Mouse (Mus musculus) midbrain, postnatal 0 days (tissue): Measurements from ENCODE around the gene Cdc37. TPM values are rescaled to one million over a fixed set of nuclear protein-coding genes. Genes with fewer than 3 reads are reported as not detected.

Experiments used
- ATAC-seq: fragments of 200-750 bp; cut with Nextera tagmentation; 2 replicates; pipeline ENCODE4 v1.8.0; 2017; ENCODE audit warnings: moderate number of reproducible peaks, mild to moderate bottlenecking, moderate TSS enrichment, moderate library complexity; ENCODE audit not compliant: low FRiP score
- DNase-seq: peaks from one replicate; pipeline ENCODE4 v3.0.0-alpha.2; 2015; ENCODE audit warnings: low spot score
- H3K27ac ChIP-seq: fragments of 300-500 bp; sonication (generic); 2 replicates; pipeline ENCODE4 v1.5.1; 2014; ENCODE audit warnings: low read depth, mild to moderate bottlenecking, low read length, mixed read lengths
- H3K27me3 ChIP-seq: fragments of 300-500 bp; sonication (generic); 2 replicates; pipeline ENCODE4 v1.6.1; 2014; ENCODE audit warnings: low read length, control low read depth, mixed read lengths; ENCODE audit not compliant: insufficient read depth
- H3K36me3 ChIP-seq: fragments of 300-500 bp; sonication (generic); 2 replicates; pipeline ENCODE4 v1.6.1; 2014; ENCODE audit warnings: low read length, control low read depth, mixed read lengths; ENCODE audit not compliant: insufficient read depth
- H3K4me1 ChIP-seq: fragments of 300-500 bp; sonication (generic); 2 replicates; pipeline ENCODE4 v1.6.1; 2014; ENCODE audit warnings: mild to moderate bottlenecking, control low read depth, antibody characterized with exemption, low read length, mixed read lengths; ENCODE audit not compliant: insufficient read depth
- H3K4me2 ChIP-seq: fragments of 300-500 bp; sonication (generic); 2 replicates; pipeline ENCODE4 v1.6.1; 2014; ENCODE audit warnings: low read depth, mild to moderate bottlenecking, low read length, mixed read lengths; ENCODE audit not compliant: poor library complexity, severe bottlenecking
- H3K4me3 ChIP-seq: fragments of 300-500 bp; sonication (generic); 2 replicates; pipeline ENCODE4 v1.5.1; 2014; ENCODE audit warnings: low read depth, mild to moderate bottlenecking, low read length, moderate library complexity
- H3K9ac ChIP-seq: fragments of 300-500 bp; sonication (generic); replicated peaks from 2 replicates; pipeline ENCODE4 v1.6.1; 2014; ENCODE audit warnings: mild to moderate bottlenecking, low read length, moderate library complexity, mixed read lengths; ENCODE audit not compliant: poor library complexity, severe bottlenecking
- H3K9me3 ChIP-seq: fragments of 300-500 bp; sonication (generic); 2 replicates; pipeline ENCODE4 v1.6.1; 2016; ENCODE audit warnings: low read length, control low read depth
- CTCF ChIP-seq: IDR thresholded peaks from 2 replicates; pipeline ENCODE4 v1.5.1; 2016; ENCODE audit warnings: antibody characterized with exemption, mild to moderate bottlenecking
- WGBS: fragments of 180-500 bp; shearing (Covaris S2); extraction: QIAGEN DNeasy Blood & Tissue Kit; methylation state at CpG from one replicate; pipeline ENCODE4 v1.1.7; 2014; 5-methylcytosine and 5-hydroxymethylcytosine counted together
- polyA plus RNA-seq: library from polyadenylated mRNA; unstranded; fragments of >200 nt; fragmentation: Nextera tagmentation; extraction: Ambion mirVana; gene quantifications from 2 replicates; pipeline ENCODE4 v1.2.1, GENCODE M21; 2015
- total RNA-seq: library from RNA; depleted of rRNA; stranded (reverse); fragments of >200 nt; gene quantifications from 2 replicates; pipeline ENCODE4 v1.2.3, GENCODE M21; 2014

Cdc37 gene
- total and polyA plus RNA-seq, 2 experiments from 2014 or later: 37.7 to 179 TPM

GRCm38 (mm10) chr9:21153833-21154232, 4.1 kb upstream of the Cdc37 start:
- ATAC-seq: no peak
- 0 out of 2 replicates have a peak, but pooled peaks cover 6% of the 10 kb centered on the region for H3K9me3 ChIP-seq
- peaks cover 4% of the 10 kb centered on the region; the same call in 1 of the 2 replicates for H3K27me3 ChIP-seq
- peak overlapping the region; percentile 40; the same call in 1 of the 2 replicates for H3K4me2 ChIP-seq
- no peak overlapping the region for H3K27ac ChIP-seq
- WGBS: 22% methylated on average over 5 of the region's 5 CpGs
- peaks cover 3% of the 10 kb centered on the region; the same call in 1 of the 2 replicates for H3K4me1 ChIP-seq
- H3K4me3 ChIP-seq: no peak overlapping the region
- no peak overlapping the region for H3K9ac ChIP-seq
- no peaks in the 10 kb centered on the region for H3K36me3 ChIP-seq
- no peak for DNase-seq
- no peak for TF ChIP-seq CTCF

GRCm38 (mm10) chr9:21153331-21153730, 3.5 kb upstream of the Cdc37 start:
- peak overlapping the region; percentile 40 for H3K4me2 ChIP-seq
- ATAC-seq (no peak), DNase-seq (no peak)
- H3K27me3 ChIP-seq: peaks cover 4% of the 10 kb centered on the region; the same call in 1 of the 2 replicates
- no peak overlapping the region for H3K9ac ChIP-seq
- WGBS: 6% methylated on average over 12 of the region's 12 CpGs
- H3K9me3 ChIP-seq: 0 out of 2 replicates have a peak, but pooled peaks cover 6% of the 10 kb centered on the region
- H3K4me3 ChIP-seq: no peak overlapping the region
- no peaks in the 10 kb centered on the region for H3K36me3 ChIP-seq
- peaks cover 8% of the 10 kb centered on the region; the same call in 1 of the 2 replicates for H3K4me1 ChIP-seq
- no peak for TF ChIP-seq CTCF
- no peak overlapping the region for H3K27ac ChIP-seq

- H3K27ac ChIP-seq: no peak overlapping the region
- peak; percentile 84 for TF ChIP-seq CTCF
- no peaks in the 10 kb centered on the region for H3K9me3 ChIP-seq
- 2% methylated on average over 11 of the region's 11 CpGs for WGBS
- 0 out of 2 replicates have a peak overlapping the region, but pooled peaks have one; percentile 8 for H3K9ac ChIP-seq
- H3K4me2 ChIP-seq: peak overlapping the region; percentile 40; the same call in 1 of the 2 replicates
- peaks cover 4% of the 10 kb centered on the region; the same call in 1 of the 2 replicates for H3K27me3 ChIP-seq
- H3K36me3 ChIP-seq: no peaks in the 10 kb centered on the region
- ATAC-seq: no peak
- peaks cover 11% of the 10 kb centered on the region; the same call in 1 of the 2 replicates for H3K4me1 ChIP-seq
- H3K4me3 ChIP-seq: no peak overlapping the region
- peak; percentile 70 for DNase-seq
Measured at GRCm38 (mm10) chr9:21152715-21153114, 2.9 kb upstream of the Cdc37 start.

- DNase-seq: no peak
- H3K4me1 ChIP-seq: peaks cover 13% of the 10 kb centered on the region; the same call in 1 of the 2 replicates
- H3K9ac ChIP-seq: peak overlapping the region; percentile 74
- peak overlapping the region; percentile 77; the same call in 1 of the 2 replicates for H3K27ac ChIP-seq
- peak overlapping the region; percentile 86 for H3K4me2 ChIP-seq
- H3K9me3 ChIP-seq: no peaks in the 10 kb centered on the region
- no peak for TF ChIP-seq CTCF
- H3K36me3 ChIP-seq: peaks cover 5% of the 10 kb centered on the region; the same call in 1 of the 2 replicates
- WGBS: 14% methylated on average over 8 of the region's 8 CpGs
- H3K27me3 ChIP-seq: peaks cover 4% of the 10 kb centered on the region; the same call in 1 of the 2 replicates
- peak overlapping the region; percentile 77 for H3K4me3 ChIP-seq
- ATAC-seq: no peak
Measured at GRCm38 (mm10) chr9:21149077-21149653, 617 bp downstream of the Cdc37 start.

- Histone ChIP-seq H3K9me3 (no peaks in the 10 kb centered on the region), H3K4me1 (peaks cover 13% of the 10 kb centered on the region; the same call in 1 of the 2 replicates), H3K27ac (no peak overlapping the region), H3K27me3 (peaks cover 3% of the 10 kb centered on the region; the same call in 1 of the 2 replicates), H3K36me3 (peaks cover 8% of the 10 kb centered on the region; the same call in 1 of the 2 replicates), H3K9ac (0 out of 2 replicates have a peak overlapping the region, but pooled peaks have one; percentile 5), H3K4me3 (peak overlapping the region; percentile 77; the same call in 1 of the 2 replicates), H3K4me2 (peak overlapping the region; percentile 86)
- ATAC-seq: no peak
- DNase-seq: no peak
- no peak for TF ChIP-seq CTCF
Measured at GRCm38 (mm10) chr9:21148427-21148826, 1.4 kb downstream of the Cdc37 start.

GRCm38 (mm10) chr9:21146722-21147121, 3.1 kb downstream of the Cdc37 start:
- no peak for TF ChIP-seq CTCF
- no peak overlapping the region for H3K4me2 ChIP-seq
- DNase-seq: no peak
- H3K9ac ChIP-seq: no peak overlapping the region; the same call in 1 of the 2 replicates
- no peak for ATAC-seq
- no peak overlapping the region for H3K27ac ChIP-seq
- peaks cover 13% of the 10 kb centered on the region; the same call in 1 of the 2 replicates for H3K4me1 ChIP-seq
- H3K9me3 ChIP-seq: no peaks in the 10 kb centered on the region
- peaks cover 23% of the 10 kb centered on the region for H3K36me3 ChIP-seq
- WGBS: 55% methylated on average over 10 of the region's 10 CpGs
- no peak overlapping the region for H3K4me3 ChIP-seq
- H3K27me3 ChIP-seq: no peaks in the 10 kb centered on the region
